Mouse (Mus musculus): ENCODE results near the gene Lrrc8c. TPM values are rescaled to one million over a fixed set of nuclear protein-coding genes. Genes with fewer than 3 reads are reported as not detected.

Lrrc8c gene
- polyA plus RNA-seq, 2 experiments: 6.5 to 18.0 TPM

DNA sequence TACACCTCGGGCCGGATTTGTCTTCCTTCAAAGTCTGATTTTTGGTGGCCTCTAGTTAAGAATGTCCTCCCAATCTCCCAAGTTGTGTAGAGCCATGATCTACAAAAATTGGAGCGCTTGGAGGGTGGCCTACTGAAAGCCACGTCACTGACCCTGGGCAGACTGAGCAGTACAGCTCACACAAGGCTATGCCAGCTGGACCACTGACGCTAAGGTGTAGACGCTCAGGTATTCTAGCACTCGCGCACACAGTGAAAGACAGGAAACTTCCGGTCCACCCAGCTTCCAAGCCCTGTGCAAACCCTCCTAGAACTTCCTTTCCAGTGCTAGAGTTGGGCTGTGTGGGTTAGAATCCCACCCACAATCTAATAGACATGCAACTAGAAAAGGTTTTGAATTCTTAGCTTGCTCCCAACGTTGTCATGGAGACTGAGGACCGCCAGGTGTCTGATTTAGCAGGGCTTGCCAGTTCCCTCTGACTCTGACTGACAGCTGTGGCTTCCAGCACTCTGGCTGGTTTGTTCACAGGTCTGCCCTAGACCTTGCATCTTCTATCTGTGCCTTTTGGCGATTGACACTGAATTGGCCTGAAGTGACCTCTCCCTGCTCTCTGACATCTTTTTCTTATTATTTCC, 136.0 kb downstream of the Lrrc8c start:
- no peak for TF ChIP-seq CTCF (IDR thresholded peaks at IDR 0.05; ENCODE audit: low read depth)
- Histone ChIP-seq H3K9me3 (ENCODE audit: control insufficient read depth, low read length) (no peaks in the 10 kb centered on the region), H3K4me1 (replicated peaks; ENCODE audit: control insufficient read depth in 2 of 2, insufficient read depth in 2 of 2, low read length in 1 of 2) (peaks cover 0 to 9% of the 10 kb centered on the region in 2 experiments; a peak in 2 of 4 replicates), H3K9ac (replicated peaks) (no peak overlapping the region), H3K27ac (no peak overlapping the region), H3K36me3 (replicated peaks; ENCODE audit: control insufficient read depth, insufficient read depth, low read depth) (no peaks in the 10 kb centered on the region), H3K27me3 (ENCODE audit: control insufficient read depth, insufficient read depth, low read length) (no peaks in the 10 kb centered on the region), H3K4me2 (ENCODE audit: low read depth) (no peak overlapping the region), H3K4me3 (ENCODE audit: insufficient read depth in 1 of 2, low read depth in 2 of 2, low read length in 2 of 2) (no peak overlapping the region)
- 62% methylated on average over 12 of the region's 12 CpGs for WGBS (ENCODE audit: insufficient replicate concordance)
- DNase-seq (ENCODE audit: low read depth in 3 of 3, low spot score in 3 of 3) (no peak), ATAC-seq (ENCODE audit: insufficient read depth) (no peak)

DNA sequence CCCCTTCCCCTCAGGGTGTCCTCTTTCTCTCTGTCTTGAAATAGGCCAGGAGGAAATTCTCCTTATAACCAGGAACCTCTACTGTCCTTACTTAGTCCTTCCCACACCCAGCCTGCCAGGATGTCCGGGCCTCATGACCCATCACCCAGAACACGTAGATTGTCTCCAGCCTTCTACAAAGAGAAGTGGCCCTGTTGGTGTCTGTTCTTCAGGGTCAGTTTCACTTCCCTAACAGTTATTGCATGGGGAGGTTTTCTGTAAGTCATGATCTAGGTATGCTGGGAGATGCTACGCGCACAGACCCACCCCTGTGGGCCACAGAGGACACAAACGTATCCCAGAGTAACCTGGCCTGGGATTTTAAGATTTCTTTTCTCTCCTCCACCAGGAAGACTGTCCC, 142.7 kb downstream of the Lrrc8c start:
- Histone ChIP-seq H3K4me2 (ENCODE audit: low read depth) (no peak overlapping the region), H3K36me3 (replicated peaks; ENCODE audit: control insufficient read depth, insufficient read depth, low read depth) (no peaks in the 10 kb centered on the region), H3K9ac (replicated peaks) (no peak overlapping the region), H3K4me1 (replicated peaks; ENCODE audit: control insufficient read depth in 2 of 2, insufficient read depth in 2 of 2, low read length in 1 of 2) (no peaks in the 10 kb centered on the region), H3K9me3 (ENCODE audit: control insufficient read depth, low read length) (no peaks in the 10 kb centered on the region), H3K27me3 (ENCODE audit: control insufficient read depth, insufficient read depth, low read length) (no peaks in the 10 kb centered on the region), H3K4me3 (ENCODE audit: insufficient read depth in 1 of 2, low read depth in 2 of 2, low read length in 2 of 2) (no peak overlapping the region), H3K27ac (no peak overlapping the region)
- 53% methylated on average over 5 of the region's 5 CpGs for WGBS (ENCODE audit: insufficient replicate concordance)
- ATAC-seq (ENCODE audit: insufficient read depth) (no peak), DNase-seq (ENCODE audit: low read depth in 3 of 3, low spot score in 3 of 3) (no peak)
- TF ChIP-seq CTCF (IDR thresholded peaks at IDR 0.05; ENCODE audit: low read depth): no peak
- TF ChIP-seq EP300 (IDR thresholded peaks at IDR 0.05; ENCODE audit: low read depth): no peak

Other genes with a start within 250 kb of the Lrrc8c start
- gene Gm43302, start 225.7 kb upstream of the Lrrc8c start, polyA plus RNA-seq (2012; rRNA removed): 0.13 and 0.27 TPM in 2 replicates
- gene Gm43302, start 225.7 kb upstream of the Lrrc8c start, polyA plus RNA-seq (2014; fragmentation: Nextera tagmentation; extraction: Ambion mirVana): 0.13 TPM in 2 replicates
- 0.58 and 1.1 TPM in 2 replicates for gene Gbp6, start 225.7 kb upstream of the Lrrc8c start, polyA plus RNA-seq (2012; rRNA removed)
- gene Gbp6, start 225.7 kb upstream of the Lrrc8c start, polyA plus RNA-seq (2014; fragmentation: Nextera tagmentation; extraction: Ambion mirVana): 1.0 and 1.7 TPM in 2 replicates
- 3.2 and 3.5 TPM in 2 replicates for gene Lrrc8b, start 103.6 kb upstream of the Lrrc8c start, polyA plus RNA-seq (2012; rRNA removed)
- gene Lrrc8b, start 103.6 kb upstream of the Lrrc8c start, polyA plus RNA-seq (2014; fragmentation: Nextera tagmentation; extraction: Ambion mirVana): 3.8 and 4.8 TPM in 2 replicates
- gene Lrrc8d, start 180.6 kb downstream of the Lrrc8c start, polyA plus RNA-seq (2012; rRNA removed): 2.5 and 3.3 TPM in 2 replicates
- gene Lrrc8d, start 180.6 kb downstream of the Lrrc8c start, polyA plus RNA-seq (2014; fragmentation: Nextera tagmentation; extraction: Ambion mirVana): 7.5 and 7.8 TPM in 2 replicates

Data from liver, embryonic 14.5 days (tissue).